Mouse (Mus musculus): ENCODE measurements around the gene Elane.

Elane gene

GRCm38 (mm10) chr10:79886054-79886453, at the start of gene Elane:
TSS of gene Elane (plus strand) at chr10:79886247.
- no peak for DNase-seq (ENCODE audit: low spot score)

GRCm38 (mm10) chr10:79836918-79837317, 49.1 kb upstream of the Elane start:
- DNase-seq (ENCODE audit: low spot score): no peak

- no peak for DNase-seq (ENCODE audit: low spot score)
Measured at GRCm38 (mm10) chr10:79838151-79838550, 47.9 kb upstream of the Elane start.

- no peak for DNase-seq (ENCODE audit: low spot score)
Measured at GRCm38 (mm10) chr10:79840091-79840490, 46.0 kb upstream of the Elane start.

GRCm38 (mm10) chr10:79840644-79841551, 45.1 kb upstream of the Elane start:
- peak; percentile 83 for DNase-seq (ENCODE audit: low spot score)

GRCm38 (mm10) chr10:79842322-79842721, 43.7 kb upstream of the Elane start:
- no peak for DNase-seq (ENCODE audit: low spot score)

GRCm38 (mm10) chr10:79843476-79843875, 42.6 kb upstream of the Elane start:
- DNase-seq (ENCODE audit: low spot score): no peak

- DNase-seq (ENCODE audit: low spot score): no peak
Measured at GRCm38 (mm10) chr10:79846553-79846952, 39.5 kb upstream of the Elane start.

GRCm38 (mm10) chr10:79849941-79850628, 36.0 kb upstream of the Elane start:
- no peak for DNase-seq (ENCODE audit: low spot score)

- no peak for DNase-seq (ENCODE audit: low spot score)
Measured at GRCm38 (mm10) chr10:79851653-79852052, 34.4 kb upstream of the Elane start.

GRCm38 (mm10) chr10:79852107-79852789, 33.8 kb upstream of the Elane start:
- peak; percentile 53 for DNase-seq (ENCODE audit: low spot score)

GRCm38 (mm10) chr10:79852827-79853226, 33.2 kb upstream of the Elane start:
- peak; percentile 46 for DNase-seq (ENCODE audit: low spot score)

- peak; percentile 80 for DNase-seq (ENCODE audit: low spot score)
Measured at GRCm38 (mm10) chr10:79853392-79853791, 32.7 kb upstream of the Elane start.

- peak; percentile 100 for DNase-seq (ENCODE audit: low spot score)
Measured at GRCm38 (mm10) chr10:79853860-79854795, 31.9 kb upstream of the Elane start, which contains the start of gene Ptbp1. TSS of gene Ptbp1 (plus strand) at chr10:79854427.

- peak; percentile 86 for DNase-seq (ENCODE audit: low spot score)
Measured at GRCm38 (mm10) chr10:79854801-79855541, 31.1 kb upstream of the Elane start.

GRCm38 (mm10) chr10:79855558-79856184, 30.4 kb upstream of the Elane start:
- no peak for DNase-seq (ENCODE audit: low spot score)

- DNase-seq (ENCODE audit: low spot score): no peak
Measured at GRCm38 (mm10) chr10:79856280-79856679, 29.8 kb upstream of the Elane start.

- no peak for DNase-seq (ENCODE audit: low spot score)
Measured at GRCm38 (mm10) chr10:79856704-79857451, 29.2 kb upstream of the Elane start.

GRCm38 (mm10) chr10:79857452-79857811, 28.6 kb upstream of the Elane start:
- no peak for DNase-seq (ENCODE audit: low spot score)

Data from embryo, embryonic 10.5 days (tissue).